19 mouse cellular contexts compared by ENCODE assay signal in genomic region chr11:20234233-20234632, GRCm38 (mm10). TPM values are rescaled to one million over a fixed set of nuclear protein-coding genes. Genes with fewer than 3 reads are reported as not detected.
A peak's percentile ranks its signal among the peaks of the same experiment; 100 is the strongest.
DNase-seq lines count a peak whose midpoint lies in the region; ATAC-seq and TF ChIP-seq lines count a peak whose summit lies in the region.
"Had no signal": no experiment of that assay in that cellular context is flagged by ENCODE, and none has a peak within 500 bp of the region (broad histone marks: within the 10 kb centered on the region; RNA-seq: fewer than 3 reads in every experiment).

No protein-coding gene starts in this region.

- no peaks in the 10 kb centered on the region for H3K9me3 ChIP-seq in E14TG2a.4 (ENCODE audit: low read length)
- H3K9me3 ChIP-seq: embryonic facial prominence, embryonic 12.5 days; hindbrain, embryonic 12.5 days; intestine, embryonic 15.5 days; kidney, embryonic 15.5 days; neural tube, embryonic 12.5 days had no signal

- 0 out of 2 replicates have a peak, but pooled peaks have one; percentile 3 for TF ChIP-seq CTCF in cerebellum, adult 2 months (IDR thresholded peaks at IDR 0.05; ENCODE audit: borderline replicate concordance, insufficient read depth, low read depth, low read length)
- peak; percentile 46 for TF ChIP-seq CTCF in layer of hippocampus, adult 2 months (conservative IDR thresholded peaks at IDR 0.05)
- peak; percentile 58 for TF ChIP-seq CTCF in E14TG2a.4 (conservative IDR thresholded peaks at IDR 0.05; ENCODE audit: low read length)
- peak; percentile 13; the same call in 1 of the 2 replicates for TF ChIP-seq CTCF in bone marrow macrophage, adult 2 months (IDR thresholded peaks at IDR 0.05; ENCODE audit: low read depth, low read length)

- 53% methylated on average over 3 of the region's 3 CpGs for WGBS in cerebellum, adult 2 months

- no peak for ATAC-seq in granulocyte monocyte progenitor cell, adult 5-6 weeks (replicated peaks; ENCODE audit: poor library complexity, severe bottlenecking)
- ATAC-seq in erythroblast, adult 5-6 weeks (replicated peaks; ENCODE audit: low FRiP score, poor library complexity, severe bottlenecking): no peak
- ATAC-seq: forebrain, embryonic 14.5 days; intestine, embryonic 15.5 days had no signal

- no peak for TF ChIP-seq POLR2A in cerebellum, adult 2 months (IDR thresholded peaks at IDR 0.05; ENCODE audit: borderline replicate concordance, insufficient read depth, low read length)
- no peak for TF ChIP-seq POLR2A in bone marrow macrophage, adult 2 months (IDR thresholded peaks at IDR 0.05; ENCODE audit: borderline replicate concordance, low read depth, low read length)

- no peaks in the 10 kb centered on the region for H3K27me3 ChIP-seq in cerebellum, adult 2 months (ENCODE audit: control insufficient read depth, insufficient read depth, low read length)
- no peaks in the 10 kb centered on the region for H3K27me3 ChIP-seq in E14TG2a.4 (ENCODE audit: insufficient read depth, low read length)
- H3K27me3 ChIP-seq: embryonic facial prominence, embryonic 12.5 days; hindbrain, embryonic 12.5 days; intestine, embryonic 15.5 days; kidney, embryonic 15.5 days; neural tube, embryonic 12.5 days had no signal

- H3K4me1 ChIP-seq in cerebellum, adult 2 months (ENCODE audit: control insufficient read depth, insufficient read depth, low read length): no peaks in the 10 kb centered on the region
- H3K4me1 ChIP-seq in E14TG2a.4 (replicated peaks; ENCODE audit: low read depth, low read length): peaks cover 90% of the 10 kb centered on the region
- H3K4me1 ChIP-seq in bone marrow macrophage, adult 2 months (ENCODE audit: control insufficient read depth, insufficient read depth, low read length): peaks cover 33% of the 10 kb centered on the region
- H3K4me1 ChIP-seq: embryonic facial prominence, embryonic 12.5 days; hindbrain, embryonic 12.5 days; intestine, embryonic 15.5 days; kidney, embryonic 15.5 days; neural tube, embryonic 12.5 days had no signal

- H3K27ac ChIP-seq in cerebellum, adult 2 months (ENCODE audit: insufficient read depth, low read length): no peak overlapping the region
- peak overlapping the region; percentile 32; the same call in 1 of the 2 replicates for H3K27ac ChIP-seq in layer of hippocampus, adult 2 months
- no peak overlapping the region for H3K27ac ChIP-seq in bone marrow macrophage, adult 2 months (ENCODE audit: insufficient read depth, low read depth, low read length)
- H3K27ac ChIP-seq: embryonic facial prominence, embryonic 12.5 days; hindbrain, embryonic 12.5 days; intestine, embryonic 15.5 days; kidney, embryonic 15.5 days; neural tube, embryonic 12.5 days had no signal

- DNase-seq in cerebellum, adult 2 months: no peak
- DNase-seq in cerebellum, adult 9-10 months: no peak
- DNase-seq in layer of hippocampus, adult 2 months (ENCODE audit: low spot score in 2 of 2): no peak
- no peak for DNase-seq in layer of hippocampus, adult 9-11 months
- DNase-seq: cerebellum, adult 9-11 months; gastrocnemius, postnatal 25 days; heart, postnatal 10 days; left cerebral cortex, postnatal 4 days; lung, embryonic 14.5 days had no signal

- H3K36me3 ChIP-seq in E14TG2a.4 (ENCODE audit: insufficient read depth, low read length): peaks cover 85% of the 10 kb centered on the region

- H3K4me3 ChIP-seq in cerebellum, adult 2 months (replicated peaks; ENCODE audit: insufficient read depth, low read depth, low read length): no peak overlapping the region
- no peak overlapping the region for H3K4me3 ChIP-seq in layer of hippocampus, adult 2 months
- 0 out of 2 replicates have a peak overlapping the region, but pooled peaks have one; percentile 5 for H3K4me3 ChIP-seq in E14TG2a.4 (replicated peaks; ENCODE audit: low read length)
- H3K4me3 ChIP-seq in bone marrow macrophage, adult 2 months (ENCODE audit: insufficient read depth, low read length): no peak overlapping the region
- H3K4me3 ChIP-seq: embryonic facial prominence, embryonic 12.5 days; hindbrain, embryonic 12.5 days; intestine, embryonic 15.5 days; kidney, embryonic 15.5 days; neural tube, embryonic 12.5 days had no signal

RNA-seq across cellular contexts. Expression of gene Cep68, which starts 15.0 kb away (rescaled TPM):
- polyA plus RNA-seq in cerebellum, adult 2 months (2012; rRNA removed): 12.6 and 12.9 TPM in 2 replicates
- total RNA-seq in layer of hippocampus, adult 2 months (2021): 10 to 100 TPM; 34.0 to 36.3 TPM
- polyA plus RNA-seq in bone marrow macrophage, adult 2 months (2012; ENCODE audit: insufficient read depth, insufficient read length, missing spikeins): 10.6 and 11.3 TPM in 2 replicates
- total RNA-seq in granulocyte monocyte progenitor cell, adult 5-6 weeks (2014; fragmentation: Nextera tagmentation): 40.0 and 41.2 TPM in 2 replicates
- 23.3 and 23.7 TPM in 2 replicates for total RNA-seq in granulocyte monocyte progenitor cell, adult 5-6 weeks (2017)
- 5.8 and 5.9 TPM in 2 replicates for total RNA-seq in erythroblast, adult 5-6 weeks (2015; ENCODE audit: low replicate concordance)
- 4.3 and 6.9 TPM in 2 replicates for total RNA-seq in erythroblast, adult 5-6 weeks (2017; ENCODE audit: low replicate concordance)

RNA-seq across cellular contexts. Expression of gene Rab1a, which starts 33.0 kb away (rescaled TPM):
- 191 and 197 TPM in 2 replicates for polyA plus RNA-seq in cerebellum, adult 2 months (2012; rRNA removed)
- total RNA-seq in layer of hippocampus, adult 2 months (2021): 100 to 1,000 TPM; 161 to 162 TPM
- 272 and 290 TPM in 2 replicates for polyA plus RNA-seq in bone marrow macrophage, adult 2 months (2012; ENCODE audit: insufficient read depth, insufficient read length, missing spikeins)
- 104 and 142 TPM in 2 replicates for total RNA-seq in granulocyte monocyte progenitor cell, adult 5-6 weeks (2014; fragmentation: Nextera tagmentation)
- 96.9 and 106 TPM in 2 replicates for total RNA-seq in granulocyte monocyte progenitor cell, adult 5-6 weeks (2017)
- 68.5 and 87.2 TPM in 2 replicates for total RNA-seq in erythroblast, adult 5-6 weeks (2015; ENCODE audit: low replicate concordance)
- total RNA-seq in erythroblast, adult 5-6 weeks (2017; ENCODE audit: low replicate concordance): 49.2 and 74.0 TPM in 2 replicates

Comparison
In these comparisons a context has a peak if more than half of its experiments do, and no peak if none do; other contexts are left out.
1. CTCF ChIP-seq: peak in every context shown above with its lines; median percentile 58 in E14TG2a.4; 46 in layer of hippocampus, adult 2 months; 13 in bone marrow macrophage, adult 2 months; 3 in cerebellum, adult 2 months.